Comparison of ENCODE assay signal across 9 mouse cellular contexts in the genomic region with DNA sequence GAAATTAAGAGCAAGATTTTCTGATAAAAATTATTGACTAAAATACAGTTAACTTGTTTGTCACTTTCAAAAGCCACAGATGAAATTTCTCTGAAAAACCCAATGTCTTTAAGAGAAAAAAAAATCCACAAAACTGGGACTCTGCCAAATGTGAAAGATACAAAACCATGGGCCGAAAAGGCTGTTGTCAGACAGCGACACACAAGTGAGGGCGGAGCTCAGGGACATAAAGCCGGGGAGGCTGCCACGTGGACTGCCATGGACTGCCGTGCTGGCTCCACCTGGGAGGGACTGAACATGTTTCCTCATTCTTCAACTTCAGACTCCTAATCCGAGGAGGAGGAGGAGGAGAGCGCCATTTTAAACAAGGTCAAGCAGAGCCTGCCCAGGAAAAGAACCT.
A peak's percentile ranks its signal among the peaks of the same experiment; 100 is the strongest.
DNase-seq lines count a peak whose midpoint lies in the region; ATAC-seq and TF ChIP-seq lines count a peak whose summit lies in the region.
"Had no signal": no experiment of that assay in that cellular context is flagged by ENCODE, and none has a peak within 500 bp of the region (broad histone marks: within the 10 kb centered on the region; RNA-seq: fewer than 3 reads in every experiment).

No protein-coding gene starts in this region.

- no peaks in the 10 kb centered on the region for H3K27me3 ChIP-seq in kidney, adult 2 months (replicated peaks; ENCODE audit: control insufficient read depth, insufficient read depth, low read length)
- no peaks in the 10 kb centered on the region for H3K27me3 ChIP-seq in midbrain, embryonic 16.5 days (ENCODE audit: control insufficient read depth, insufficient read depth, low read depth, low read length)
- H3K27me3 ChIP-seq: hindbrain, embryonic 15.5 days had no signal

- H3K36me3 ChIP-seq in kidney, adult 2 months (ENCODE audit: control insufficient read depth, insufficient read depth, low read length), result peaks cover 2% of the 10 kb centered on the region; the same call in 1 of the 2 replicates
- H3K36me3 ChIP-seq in midbrain, embryonic 16.5 days (ENCODE audit: control insufficient read depth, insufficient read depth, low read length), result no peaks in the 10 kb centered on the region
- H3K36me3 ChIP-seq: hindbrain, embryonic 15.5 days had no signal

- H3K4me3 ChIP-seq in kidney, adult 2 months (ENCODE audit: insufficient read depth, low read depth, low read length), result no peak overlapping the region
- no peak overlapping the region for H3K4me3 ChIP-seq in midbrain, embryonic 16.5 days (ENCODE audit: low read depth, low read length)
- H3K4me3 ChIP-seq: hindbrain, embryonic 15.5 days had no signal

- no peak overlapping the region for H3K4me2 ChIP-seq in midbrain, embryonic 16.5 days (ENCODE audit: low read length)
- H3K4me2 ChIP-seq: hindbrain, embryonic 15.5 days had no signal

- TF ChIP-seq POLR2A in kidney, adult 2 months (IDR thresholded peaks at IDR 0.05; ENCODE audit: low read depth, low read length), result no peak

- H3K9ac ChIP-seq in midbrain, embryonic 16.5 days (ENCODE audit: low read depth, low read length), result no peak overlapping the region
- H3K9ac ChIP-seq: hindbrain, embryonic 15.5 days had no signal

- peak; percentile 29 for ATAC-seq in activated CD4-positive, CD25-positive, alpha-beta regulatory T cell, adult 4 months
- ATAC-seq in inflammation-experienced regulatory T-cells, adult 6 months, result peak; percentile 38
- ATAC-seq in midbrain, embryonic 16.5 days, result peak; percentile 47; the same call in 1 of the 2 replicates

- H3K4me1 ChIP-seq in kidney, adult 2 months (ENCODE audit: control insufficient read depth, insufficient read depth, low read length), result peaks cover 3% of the 10 kb centered on the region; the same call in 1 of the 2 replicates
- peaks cover 2% of the 10 kb centered on the region for H3K4me1 ChIP-seq in midbrain, embryonic 16.5 days (ENCODE audit: control insufficient read depth, insufficient read depth, low read length)

- peak; percentile 38 for DNase-seq in kidney, adult 2 months
- no peak for DNase-seq in kidney, postnatal 25 days
- no peak for DNase-seq in frontal cortex, postnatal 25 days (ENCODE audit: low spot score in 2 of 2)
- DNase-seq in spleen, adult 18-20 months, result no peak
- no peak for DNase-seq in right cerebral cortex, adult 18-20 months

- H3K9me3 ChIP-seq in midbrain, embryonic 16.5 days (replicated peaks; ENCODE audit: control insufficient read depth, low read length, poor library complexity, severe bottlenecking), result no peaks in the 10 kb centered on the region
- H3K9me3 ChIP-seq: hindbrain, embryonic 15.5 days had no signal

- no peak for TF ChIP-seq CTCF in kidney, adult 2 months (conservative IDR thresholded peaks at IDR 0.05; ENCODE audit: insufficient read depth, insufficient read length, low read depth, low read length)

- H3K27ac ChIP-seq in kidney, adult 2 months (ENCODE audit: insufficient read depth, low read depth, low read length), result peak overlapping the region; percentile 44; the same call in 1 of the 2 replicates
- no peak overlapping the region for H3K27ac ChIP-seq in midbrain, embryonic 16.5 days (ENCODE audit: low read length)
- H3K27ac ChIP-seq: hindbrain, embryonic 15.5 days had no signal

- WGBS in kidney, adult 2 months, result 26% methylated on average over 8 of the region's 8 CpGs
- 37% methylated on average over 8 of the region's 8 CpGs for WGBS in midbrain, embryonic 16.5 days
